Comparison of ENCODE assay signal across 17 mouse cellular contexts in the genomic region with DNA sequence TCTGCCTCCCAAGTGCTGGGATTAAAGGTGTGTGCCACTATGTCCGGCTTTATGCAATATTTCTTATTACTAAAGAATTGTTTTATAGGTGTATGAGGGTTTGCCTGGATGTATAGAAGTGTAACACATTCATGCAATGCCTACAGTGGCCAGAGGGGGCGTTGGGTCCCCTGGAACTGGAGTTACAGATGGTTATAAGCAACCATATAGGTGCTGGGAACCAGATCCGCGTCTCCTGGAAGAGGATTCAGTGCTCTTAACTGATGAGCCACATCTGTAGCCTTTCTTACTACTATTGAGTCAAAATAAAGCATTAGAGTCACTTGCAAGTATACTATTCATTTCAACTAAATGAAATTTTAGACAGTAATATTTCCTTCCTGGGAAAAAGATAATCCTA. TPM values are rescaled to one million over a fixed set of nuclear protein-coding genes. Genes with fewer than 3 reads are reported as not detected.
DNase-seq lines count a peak whose midpoint lies in the region; ATAC-seq and TF ChIP-seq lines count a peak whose summit lies in the region.
"Had no signal": no experiment of that assay in that cellular context is flagged by ENCODE, and none has a peak within 500 bp of the region (broad histone marks: within the 10 kb centered on the region; RNA-seq: fewer than 3 reads in every experiment).

No protein-coding gene starts in this region.

- no peak for DNase-seq in hindbrain, postnatal 0 days (ENCODE audit: low spot score)
- DNase-seq in thymus, postnatal 14 days = peak; percentile 34
- no peak for DNase-seq in thymus, postnatal 10 days (ENCODE audit: low spot score in 2 of 2)
- peak; percentile 71 for DNase-seq in R1 (ENCODE audit: low read depth, low spot score)
- DNase-seq in stomach, postnatal 0 days (ENCODE audit: low spot score) = no peak
- no peak for DNase-seq in ovary, postnatal 36 days (ENCODE audit: low spot score)
- no peak for DNase-seq in gastrocnemius, postnatal 25 days
- DNase-seq: cerebellum, postnatal 36 days; gastrocnemius, postnatal 14 days; heart, postnatal 14 days; right cerebral cortex, postnatal 4 days had no signal

- no peak overlapping the region for H3K4me3 ChIP-seq in hindbrain, postnatal 0 days (ENCODE audit: low read length)
- no peak overlapping the region for H3K4me3 ChIP-seq in hindbrain, embryonic 16.5 days (ENCODE audit: low read length)
- no peak overlapping the region for H3K4me3 ChIP-seq in stomach, postnatal 0 days (ENCODE audit: low read depth, low read length)
- H3K4me3 ChIP-seq: embryonic facial prominence, embryonic 12.5 days; forebrain, embryonic 12.5 days; intestine, embryonic 15.5 days; limb, embryonic 15.5 days; stomach, embryonic 15.5 days had no signal

- H3K27me3 ChIP-seq in hindbrain, postnatal 0 days (ENCODE audit: insufficient read depth, low read length) = no peaks in the 10 kb centered on the region
- no peaks in the 10 kb centered on the region for H3K27me3 ChIP-seq in hindbrain, embryonic 16.5 days (replicated peaks; ENCODE audit: control insufficient read depth, insufficient read depth, low read length)
- no peaks in the 10 kb centered on the region for H3K27me3 ChIP-seq in stomach, postnatal 0 days (ENCODE audit: control insufficient read depth, insufficient read depth, low read length)
- H3K27me3 ChIP-seq: embryonic facial prominence, embryonic 12.5 days; forebrain, embryonic 12.5 days; intestine, embryonic 15.5 days; limb, embryonic 15.5 days; stomach, embryonic 15.5 days had no signal

- no peak overlapping the region for H3K4me2 ChIP-seq in hindbrain, postnatal 0 days (ENCODE audit: low read depth, low read length)
- no peak overlapping the region for H3K4me2 ChIP-seq in hindbrain, embryonic 16.5 days (ENCODE audit: low read length)
- H3K4me2 ChIP-seq in stomach, postnatal 0 days (replicated peaks; ENCODE audit: low read depth) = no peak overlapping the region
- H3K4me2 ChIP-seq: embryonic facial prominence, embryonic 12.5 days; forebrain, embryonic 12.5 days; intestine, embryonic 15.5 days; limb, embryonic 15.5 days; stomach, embryonic 15.5 days had no signal

- TF ChIP-seq EP300 in stomach, postnatal 0 days (optimal IDR thresholded peaks at IDR 0.05) = no peak

- peaks cover 4% of the 10 kb centered on the region for H3K36me3 ChIP-seq in hindbrain, postnatal 0 days (ENCODE audit: insufficient read depth, low read length)
- H3K36me3 ChIP-seq in hindbrain, embryonic 16.5 days (ENCODE audit: control insufficient read depth, insufficient read depth, low read length) = peaks cover 15% of the 10 kb centered on the region
- peaks cover 11% of the 10 kb centered on the region; the same call in 1 of the 2 replicates for H3K36me3 ChIP-seq in stomach, postnatal 0 days (ENCODE audit: control insufficient read depth, insufficient read depth, low read length)

- H3K4me1 ChIP-seq in hindbrain, postnatal 0 days (ENCODE audit: insufficient read depth, low read length) = 0 out of 2 replicates have a peak, but pooled peaks cover 5% of the 10 kb centered on the region
- peaks cover 9% of the 10 kb centered on the region for H3K4me1 ChIP-seq in hindbrain, embryonic 16.5 days (ENCODE audit: control insufficient read depth, insufficient read depth, low read depth, low read length)
- H3K4me1 ChIP-seq in stomach, postnatal 0 days (replicated peaks; ENCODE audit: control insufficient read depth, insufficient read depth) = no peaks in the 10 kb centered on the region

- no peaks in the 10 kb centered on the region for H3K9me3 ChIP-seq in hindbrain, postnatal 0 days (ENCODE audit: low read length)
- no peaks in the 10 kb centered on the region for H3K9me3 ChIP-seq in hindbrain, embryonic 16.5 days (ENCODE audit: control insufficient read depth, low read length)
- H3K9me3 ChIP-seq in stomach, postnatal 0 days (ENCODE audit: control insufficient read depth, low read length) = no peaks in the 10 kb centered on the region
- H3K9me3 ChIP-seq: embryonic facial prominence, embryonic 12.5 days; forebrain, embryonic 12.5 days; intestine, embryonic 15.5 days; limb, embryonic 15.5 days; stomach, embryonic 15.5 days had no signal

- no peak for ATAC-seq in hindbrain, postnatal 0 days
- ATAC-seq in hindbrain, embryonic 16.5 days = no peak
- no peak for ATAC-seq in stomach, postnatal 0 days (ENCODE audit: low FRiP score, low TSS enrichment)
- ATAC-seq: intestine, embryonic 15.5 days had no signal

- H3K27ac ChIP-seq in hindbrain, postnatal 0 days = no peak overlapping the region
- no peak overlapping the region for H3K27ac ChIP-seq in hindbrain, embryonic 16.5 days (ENCODE audit: low read depth, low read length)
- no peak overlapping the region for H3K27ac ChIP-seq in stomach, postnatal 0 days (replicated peaks)
- H3K27ac ChIP-seq: embryonic facial prominence, embryonic 12.5 days; forebrain, embryonic 12.5 days; intestine, embryonic 15.5 days; limb, embryonic 15.5 days; stomach, embryonic 15.5 days had no signal

- 82% methylated on average over 4 of the region's 4 CpGs for WGBS in hindbrain, postnatal 0 days
- WGBS in hindbrain, embryonic 16.5 days = 78% methylated on average over 4 of the region's 4 CpGs
- 78% methylated on average over 4 of the region's 4 CpGs for WGBS in stomach, postnatal 0 days

- TF ChIP-seq CTCF in hindbrain, postnatal 0 days (IDR thresholded peaks at IDR 0.05; ENCODE audit: low read depth) = peak; percentile 25; the same call in 1 of the 2 replicates
- peak; percentile 38 for TF ChIP-seq CTCF in stomach, postnatal 0 days (IDR thresholded peaks at IDR 0.05; ENCODE audit: low read depth)

- no peak overlapping the region for H3K9ac ChIP-seq in hindbrain, postnatal 0 days (replicated peaks; ENCODE audit: low read length)
- no peak overlapping the region for H3K9ac ChIP-seq in hindbrain, embryonic 16.5 days (ENCODE audit: low read depth, low read length)
- H3K9ac ChIP-seq in stomach, postnatal 0 days (ENCODE audit: low read length) = no peak overlapping the region
- H3K9ac ChIP-seq: embryonic facial prominence, embryonic 12.5 days; forebrain, embryonic 12.5 days; intestine, embryonic 15.5 days; limb, embryonic 15.5 days; stomach, embryonic 15.5 days had no signal

RNA-seq across cellular contexts. Expression of a gene that starts 7.0 kb away (rescaled TPM):
- 108 and 122 TPM in 2 replicates for total RNA-seq in hindbrain, postnatal 0 days (2014; rRNA removed)
- 91.8 and 92.9 TPM in 2 replicates for polyA plus RNA-seq in hindbrain, postnatal 0 days (2015; fragmentation: Nextera tagmentation; extraction: Ambion mirVana)
- polyA plus RNA-seq in hindbrain, embryonic 16.5 days (2015; fragmentation: Nextera tagmentation; extraction: Ambion mirVana) = 96.2 and 102 TPM in 2 replicates
- polyA plus RNA-seq in stomach, postnatal 0 days (2015; fragmentation: Nextera tagmentation; extraction: Ambion mirVana) = 29.5 and 30.5 TPM in 2 replicates
- total RNA-seq in gastrocnemius, postnatal 25 days (2021) = 10 to 100 TPM in 1 of 2 experiments, 1 to 10 TPM in 1; 8.1 to 10.9 TPM

RNA-seq across cellular contexts. Expression of a gene that starts 55.5 kb away (rescaled TPM):
- 19.9 and 23.6 TPM in 2 replicates for total RNA-seq in hindbrain, postnatal 0 days (2014; rRNA removed)
- 48.8 and 50.4 TPM in 2 replicates for polyA plus RNA-seq in hindbrain, postnatal 0 days (2015; fragmentation: Nextera tagmentation; extraction: Ambion mirVana)
- 57.2 and 60.6 TPM in 2 replicates for polyA plus RNA-seq in hindbrain, embryonic 16.5 days (2015; fragmentation: Nextera tagmentation; extraction: Ambion mirVana)
- polyA plus RNA-seq in stomach, postnatal 0 days (2015; fragmentation: Nextera tagmentation; extraction: Ambion mirVana) = 34.5 and 36.9 TPM in 2 replicates
- total RNA-seq in gastrocnemius, postnatal 25 days (2021) = 10 to 100 TPM; 26.6 to 28.8 TPM

Comparison
In these comparisons a context has a peak if more than half of its experiments do, and no peak if none do; other contexts are left out.
1. DNase-seq: peak in thymus, postnatal 14 days (single experiment) and R1 (single experiment); none in hindbrain, postnatal 0 days (single experiment), thymus, postnatal 10 days (0 of 2), stomach, postnatal 0 days (single experiment), ovary, postnatal 36 days (single experiment) and gastrocnemius, postnatal 25 days (single experiment).